Mouse (Mus musculus): ENCODE data around the gene Saa1. TPM values are rescaled to one million over a fixed set of nuclear protein-coding genes. Genes with fewer than 3 reads are reported as not detected.

Saa1 gene
- polyA plus RNA-seq, 1 experiment from 2014 or later, result 0.63 TPM

DNA sequence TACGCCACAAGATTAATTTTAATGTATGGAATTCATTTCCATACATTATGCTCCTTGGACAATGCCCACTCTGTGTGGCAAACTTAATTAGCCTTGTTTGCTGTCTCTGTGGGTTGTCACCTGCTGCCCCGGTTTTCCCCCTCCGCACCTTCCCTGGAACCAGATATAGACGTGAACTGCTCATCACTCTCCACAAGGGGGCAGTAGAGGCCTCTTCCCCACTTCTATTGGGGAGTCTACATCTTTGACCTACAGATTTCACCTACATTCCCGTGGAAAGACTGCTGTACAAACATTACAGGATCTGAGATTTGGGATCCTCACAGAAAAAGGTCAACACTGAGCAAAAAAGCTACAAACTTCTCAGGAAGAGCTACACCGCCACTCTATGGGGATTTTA, 28.3 kb downstream of the Saa1 start:
- H3K9ac ChIP-seq (replicated peaks), result no peak overlapping the region
- TF ChIP-seq EP300 (IDR thresholded peaks at IDR 0.05; ENCODE audit: low read depth) (no peak), CTCF (IDR thresholded peaks at IDR 0.05; ENCODE audit: low read depth) (peak; percentile 96)

DNA sequence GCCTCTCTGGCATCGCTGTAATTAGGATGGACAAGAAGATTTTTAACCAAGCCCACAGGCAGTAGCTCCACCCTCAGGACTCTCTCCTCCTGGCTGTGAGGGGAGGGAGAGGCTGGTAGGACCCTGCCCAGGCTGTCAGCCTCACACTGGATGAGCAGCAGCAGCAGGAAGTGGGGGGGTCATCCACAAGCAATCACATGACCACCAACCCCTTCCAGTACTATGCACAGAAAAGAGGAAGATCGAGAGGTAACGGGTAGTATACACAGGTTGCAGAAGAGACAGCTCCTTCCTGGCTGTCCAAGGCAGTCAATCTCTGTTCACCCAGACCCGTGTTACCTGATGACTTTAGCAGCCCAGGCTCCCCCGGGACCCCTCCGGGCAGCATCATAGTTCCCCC, 30.5 kb downstream of the Saa1 start:
- no peaks in the 10 kb centered on the region for H3K9me3 ChIP-seq (ENCODE audit: low read length)
- TF ChIP-seq EP300 (IDR thresholded peaks at IDR 0.05; ENCODE audit: low read depth) (no peak), CTCF (IDR thresholded peaks at IDR 0.05; ENCODE audit: low read depth) (no peak)
- no peak overlapping the region for H3K4me2 ChIP-seq (ENCODE audit: low read depth, low read length)
- H3K36me3 ChIP-seq (replicated peaks; ENCODE audit: insufficient read depth, low read length), result peaks cover 1% of the 10 kb centered on the region; the same call in 1 of the 2 replicates
- no peak for DNase-seq
- peaks cover 8% of the 10 kb centered on the region for H3K4me1 ChIP-seq (ENCODE audit: insufficient read depth)
- no peak overlapping the region for H3K27ac ChIP-seq (ENCODE audit: low read depth)
- no peak overlapping the region for H3K9ac ChIP-seq (replicated peaks)
- WGBS (ENCODE audit: insufficient replicate concordance), result 38% methylated on average over 6 of the region's 6 CpGs
- H3K4me3 ChIP-seq (ENCODE audit: low read depth, low read length), result no peak overlapping the region
- no peaks in the 10 kb centered on the region for H3K27me3 ChIP-seq (ENCODE audit: insufficient read depth, low read length)
- ATAC-seq, result no peak

More for the DNA sequence above, 28.3 kb downstream of the Saa1 start:
- 25% methylated on average over 6 of the region's 6 CpGs for WGBS (ENCODE audit: insufficient replicate concordance)
- DNase-seq (peak; percentile 75), ATAC-seq (no peak)
- Histone ChIP-seq H3K4me1 (ENCODE audit: insufficient read depth) (peaks cover 9% of the 10 kb centered on the region), H3K9me3 (ENCODE audit: low read length) (no peaks in the 10 kb centered on the region), H3K27ac (ENCODE audit: low read depth) (no peak overlapping the region), H3K27me3 (ENCODE audit: insufficient read depth, low read length) (no peaks in the 10 kb centered on the region), H3K4me2 (ENCODE audit: low read depth, low read length) (no peak overlapping the region), H3K4me3 (ENCODE audit: low read depth, low read length) (no peak overlapping the region), H3K36me3 (replicated peaks; ENCODE audit: insufficient read depth, low read length) (no peaks in the 10 kb centered on the region)

DNA sequence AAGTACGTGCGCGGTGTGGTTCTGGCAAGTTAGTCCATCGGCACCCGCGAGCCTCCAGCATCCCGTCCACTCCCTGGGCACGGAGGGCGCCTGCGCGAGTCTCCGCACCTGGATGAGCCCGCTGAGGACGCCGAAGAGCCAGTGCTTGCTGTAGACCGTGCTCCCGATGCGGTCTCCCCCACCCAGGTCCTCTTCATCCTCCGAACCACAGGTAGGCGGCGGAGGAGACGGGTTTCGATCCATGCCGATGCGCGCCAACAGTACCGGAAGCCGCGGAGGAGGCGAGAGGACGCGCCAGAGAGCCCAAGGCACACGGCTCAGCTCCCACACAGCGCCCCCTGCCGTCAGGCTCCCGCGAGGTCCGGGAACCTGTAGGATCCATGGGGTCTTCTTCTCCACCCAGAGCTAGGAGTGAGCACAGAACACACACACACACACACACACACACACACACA, 32.4 kb downstream of the Saa1 start, which contains the start of gene Saal1:
Gene Saal1, minus strand, starts transcription at position 291 of the 455 bp plus-strand sequence.
- ATAC-seq (peak; percentile 97), DNase-seq (peak; percentile 94)
- peak within 1 kb of the TSS; percentile 76 for H3K4me2 ChIP-seq (ENCODE audit: low read depth, low read length)
- H3K9me3 ChIP-seq (ENCODE audit: low read length), result no peaks in the 10 kb centered on the region
- H3K4me3 ChIP-seq (ENCODE audit: low read depth, low read length), result peak within 1 kb of the TSS; percentile 95
- no peaks in the 10 kb centered on the region for H3K27me3 ChIP-seq (ENCODE audit: insufficient read depth, low read length)
- H3K27ac ChIP-seq (ENCODE audit: low read depth), result peak within 1 kb of the TSS; percentile 69
- under 1% methylated on average over 38 of the region's 38 CpGs for WGBS (ENCODE audit: insufficient replicate concordance)
- H3K4me1 ChIP-seq (ENCODE audit: insufficient read depth), result peaks cover 8% of the 10 kb centered on the region
- peak within 1 kb of the TSS; percentile 83 for H3K9ac ChIP-seq (replicated peaks)
- H3K36me3 ChIP-seq (replicated peaks; ENCODE audit: insufficient read depth, low read length), result peaks cover 11% of the 10 kb centered on the region
- TF ChIP-seq CTCF (IDR thresholded peaks at IDR 0.05; ENCODE audit: low read depth), result peak; percentile 98
- TF ChIP-seq EP300 (IDR thresholded peaks at IDR 0.05; ENCODE audit: low read depth), result no peak

DNA sequence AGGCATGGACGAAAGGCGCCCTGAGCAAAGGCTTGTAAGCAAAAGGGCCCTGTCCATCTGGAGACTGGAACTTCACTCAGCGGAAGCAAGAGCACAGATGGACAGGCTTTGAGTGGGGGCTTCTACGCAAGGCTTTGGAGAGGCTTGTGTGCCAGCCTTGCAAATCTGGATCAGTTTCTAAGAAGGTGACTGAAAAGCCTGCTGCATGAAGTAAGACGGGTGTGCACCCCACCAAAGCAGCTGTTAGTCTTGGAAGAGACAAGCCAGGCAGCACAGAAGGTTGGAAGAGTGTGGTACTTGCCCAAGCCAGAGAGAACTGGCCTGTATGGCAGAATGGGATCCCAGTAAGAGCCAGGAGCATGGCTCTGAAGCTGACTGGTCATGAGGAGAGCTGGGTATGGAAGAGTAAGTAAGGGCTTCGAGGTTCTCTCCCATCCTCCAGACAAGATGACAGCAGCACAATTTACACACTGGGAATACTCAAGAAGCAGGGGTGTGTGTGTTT, 42.2 kb downstream of the Saa1 start:
- ATAC-seq, result no peak
- Histone ChIP-seq H3K27ac (ENCODE audit: low read depth) (no peak overlapping the region), H3K9ac (replicated peaks) (no peak overlapping the region), H3K4me1 (ENCODE audit: insufficient read depth) (no peaks in the 10 kb centered on the region), H3K4me2 (ENCODE audit: low read depth, low read length) (no peak overlapping the region), H3K36me3 (replicated peaks; ENCODE audit: insufficient read depth, low read length) (peaks cover 69% of the 10 kb centered on the region), H3K9me3 (ENCODE audit: low read length) (no peaks in the 10 kb centered on the region), H3K4me3 (ENCODE audit: low read depth, low read length) (no peak overlapping the region), H3K27me3 (ENCODE audit: insufficient read depth, low read length) (no peaks in the 10 kb centered on the region)
- DNase-seq, result no peak
- TF ChIP-seq CTCF (IDR thresholded peaks at IDR 0.05; ENCODE audit: low read depth), result no peak
- TF ChIP-seq EP300 (IDR thresholded peaks at IDR 0.05; ENCODE audit: low read depth), result no peak
- WGBS (ENCODE audit: insufficient replicate concordance), result 81% methylated on average over 6 of the region's 6 CpGs

DNA sequence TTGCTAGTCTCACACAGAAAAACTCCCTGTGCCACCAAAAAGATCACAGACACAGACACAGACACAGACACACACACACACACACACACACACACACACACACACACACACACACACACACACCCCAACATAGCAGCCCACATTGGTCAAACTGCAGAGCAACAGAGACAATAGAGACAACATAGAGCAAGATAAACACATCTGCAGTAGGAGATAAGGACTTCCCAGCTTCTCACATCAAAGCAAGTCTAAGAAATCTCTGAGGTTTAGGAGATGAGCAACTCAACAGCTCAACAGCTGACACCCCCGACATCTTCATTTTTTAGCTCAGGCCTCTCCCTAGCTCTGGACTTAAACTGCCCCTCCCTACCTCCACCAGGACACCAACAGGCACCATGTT, 46.0 kb downstream of the Saa1 start:
- H3K27ac ChIP-seq (ENCODE audit: low read depth), result no peak overlapping the region
- H3K4me3 ChIP-seq (ENCODE audit: low read depth, low read length), result no peak overlapping the region
- ATAC-seq (0 out of 2 replicates have a peak, but pooled peaks have one; percentile 44), DNase-seq (no peak)
- H3K36me3 ChIP-seq (replicated peaks; ENCODE audit: insufficient read depth, low read length), result peaks cover 54% of the 10 kb centered on the region
- no peaks in the 10 kb centered on the region for H3K4me1 ChIP-seq (ENCODE audit: insufficient read depth)
- no peaks in the 10 kb centered on the region for H3K9me3 ChIP-seq (ENCODE audit: low read length)
- H3K9ac ChIP-seq (replicated peaks), result no peak overlapping the region
- no peak for TF ChIP-seq CTCF (IDR thresholded peaks at IDR 0.05; ENCODE audit: low read depth)
- TF ChIP-seq EP300 (IDR thresholded peaks at IDR 0.05; ENCODE audit: low read depth), result 0 out of 2 replicates have a peak, but pooled peaks have one; percentile 19
- no peaks in the 10 kb centered on the region for H3K27me3 ChIP-seq (ENCODE audit: insufficient read depth, low read length)
- no peak overlapping the region for H3K4me2 ChIP-seq (ENCODE audit: low read depth, low read length)
- 40% methylated on average over 1 of the region's 1 CpGs for WGBS (ENCODE audit: insufficient replicate concordance)

Other genes with a start within 250 kb of the Saa1 start
- gene Sergef, start 103.2 kb downstream of the Saa1 start, polyA plus RNA-seq (2015; fragmentation: Nextera tagmentation; extraction: Ambion mirVana), result 3.8 and 4.3 TPM in 2 replicates
- not detected in 2 replicates for gene Tph1, start 70.4 kb downstream of the Saa1 start, polyA plus RNA-seq (2015; fragmentation: Nextera tagmentation; extraction: Ambion mirVana)
- gene Saal1, start 32.3 kb downstream of the Saa1 start, polyA plus RNA-seq (2015; fragmentation: Nextera tagmentation; extraction: Ambion mirVana), result 6.5 and 6.9 TPM in 2 replicates
- 5.4 and 11.9 TPM in 2 replicates for gene Saa3, start 27.3 kb downstream of the Saa1 start, polyA plus RNA-seq (2015; fragmentation: Nextera tagmentation; extraction: Ambion mirVana)
- gene Saa4, start 10.4 kb downstream of the Saa1 start, polyA plus RNA-seq (2015; fragmentation: Nextera tagmentation; extraction: Ambion mirVana), result 2.3 and 2.4 TPM in 2 replicates
- gene Saa2, start 8.8 kb upstream of the Saa1 start, polyA plus RNA-seq (2015; fragmentation: Nextera tagmentation; extraction: Ambion mirVana), result 0.19 and 0.25 TPM in 2 replicates
- gene Hps5, start 53.1 kb upstream of the Saa1 start, polyA plus RNA-seq (2015; fragmentation: Nextera tagmentation; extraction: Ambion mirVana), result 3.3 and 3.6 TPM in 2 replicates
- 18.8 TPM in 2 replicates for gene Gtf2h1, start 53.1 kb upstream of the Saa1 start, polyA plus RNA-seq (2015; fragmentation: Nextera tagmentation; extraction: Ambion mirVana)
- 1,729 and 1,988 TPM in 2 replicates for gene Ldha, start 98.5 kb upstream of the Saa1 start, polyA plus RNA-seq (2015; fragmentation: Nextera tagmentation; extraction: Ambion mirVana)
- gene Ldhc, start 118.2 kb upstream of the Saa1 start, polyA plus RNA-seq (2015; fragmentation: Nextera tagmentation; extraction: Ambion mirVana), result 0.07 and 0.23 TPM in 2 replicates
- gene Tsg101, start 177.0 kb upstream of the Saa1 start, polyA plus RNA-seq (2015; fragmentation: Nextera tagmentation; extraction: Ambion mirVana), result 59.1 and 61.2 TPM in 2 replicates
- gene Uevld, start 215.5 kb upstream of the Saa1 start, polyA plus RNA-seq (2015; fragmentation: Nextera tagmentation; extraction: Ambion mirVana), result 2.6 and 3.2 TPM in 2 replicates
- not detected in 2 replicates for gene Gm9999, start 240.6 kb upstream of the Saa1 start, polyA plus RNA-seq (2015; fragmentation: Nextera tagmentation; extraction: Ambion mirVana)

Measured in liver, postnatal 0 days (tissue).